Mouse (Mus musculus): ENCODE measurements at regions not wholly inside any gene's neighbourhood (a gene's known extent, or its start where the extent isn't known, plus 50 kb on each side); places are given as distances from the start of the nearest gene placed in this dataset.
A peak's percentile ranks its signal among the peaks of the same experiment; 100 is the strongest.

DNA sequence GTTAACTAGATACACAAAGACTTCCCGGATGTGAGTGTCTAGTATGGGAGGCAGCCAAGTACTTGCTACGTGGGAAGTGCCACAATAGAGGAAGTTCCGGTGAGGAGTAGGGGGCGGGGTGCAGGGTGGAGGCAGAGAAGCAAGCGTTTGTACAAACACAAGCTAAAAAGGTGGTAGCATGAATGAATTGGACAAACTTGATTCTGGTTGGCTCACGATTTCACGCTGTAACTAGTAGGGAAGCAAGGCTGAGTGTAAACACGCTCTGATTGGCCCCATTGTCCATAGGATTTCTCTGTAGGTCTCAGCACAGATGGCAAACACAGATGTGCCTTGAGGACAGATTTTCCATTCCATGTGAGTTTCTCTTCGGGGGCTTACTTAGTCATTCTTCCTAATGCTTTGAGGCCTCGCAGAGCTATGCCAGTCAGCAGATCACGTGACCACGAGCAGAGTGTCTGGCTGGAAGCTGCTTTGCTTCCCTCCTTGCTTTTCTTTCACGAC lies 76.6 kb upstream of the Ptgfr start:
- peak; percentile 80 for DNase-seq

DNA sequence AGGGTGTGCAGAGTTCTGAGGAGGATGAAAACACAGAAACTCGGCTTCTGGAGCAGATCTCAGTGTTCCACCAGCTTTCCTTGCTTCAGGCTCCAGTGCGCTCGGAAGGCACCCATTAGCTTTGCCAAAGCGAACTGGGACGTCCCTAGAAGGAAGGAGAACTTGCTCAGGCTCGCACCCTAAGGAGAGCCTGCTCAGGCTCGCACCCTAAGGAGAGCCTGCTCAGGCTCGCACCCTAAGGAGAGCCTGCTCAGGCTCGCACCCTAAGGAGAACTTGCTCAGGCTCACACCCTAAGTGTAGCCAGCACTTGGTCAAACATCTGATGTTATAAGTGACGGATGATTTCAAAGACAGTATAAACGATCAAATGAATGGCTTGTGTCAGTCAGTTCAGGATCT lies 74.9 kb upstream of the Ptgfr start:
- peak; percentile 37 for DNase-seq

DNA sequence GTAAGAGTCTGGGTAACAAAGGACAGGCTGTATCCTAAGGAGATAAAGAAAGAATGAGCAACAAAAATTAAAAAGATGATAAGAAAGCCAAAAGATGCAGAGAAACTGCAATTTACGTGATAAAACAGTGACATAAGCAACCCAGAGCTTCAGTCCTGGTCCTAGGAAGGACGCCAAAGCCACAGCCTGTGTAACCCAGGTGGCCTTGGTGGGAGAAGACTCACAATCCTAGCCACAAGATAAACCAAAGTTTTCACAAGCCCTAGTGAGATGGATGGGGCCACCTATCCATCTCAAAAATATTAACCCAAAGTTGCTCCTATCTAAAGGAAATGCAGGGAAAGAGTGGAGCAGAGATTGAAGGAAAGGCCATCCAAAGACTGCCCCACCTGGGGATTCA lies 73.4 kb upstream of the Ptgfr start:
- no peak for DNase-seq

DNA sequence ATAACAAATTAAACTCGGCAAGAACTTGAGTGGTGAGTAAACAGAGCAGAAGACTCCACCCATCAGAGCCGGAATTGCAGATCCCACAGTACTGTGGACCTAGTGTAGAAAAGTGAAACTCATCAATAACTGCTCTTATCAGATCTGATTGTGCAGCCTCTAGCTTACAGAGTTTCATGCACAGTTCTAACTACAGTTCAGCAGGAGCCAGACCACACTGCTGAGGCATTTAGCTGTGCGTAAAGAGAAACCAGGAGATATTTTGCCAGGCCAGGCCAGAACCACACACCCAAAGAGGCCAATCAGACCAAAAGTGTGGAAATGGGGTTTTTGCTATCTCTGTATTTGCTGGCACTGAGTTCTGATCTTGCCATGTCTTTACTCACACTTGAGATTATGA lies 71.9 kb upstream of the Ptgfr start:
- DNase-seq: no peak

DNA sequence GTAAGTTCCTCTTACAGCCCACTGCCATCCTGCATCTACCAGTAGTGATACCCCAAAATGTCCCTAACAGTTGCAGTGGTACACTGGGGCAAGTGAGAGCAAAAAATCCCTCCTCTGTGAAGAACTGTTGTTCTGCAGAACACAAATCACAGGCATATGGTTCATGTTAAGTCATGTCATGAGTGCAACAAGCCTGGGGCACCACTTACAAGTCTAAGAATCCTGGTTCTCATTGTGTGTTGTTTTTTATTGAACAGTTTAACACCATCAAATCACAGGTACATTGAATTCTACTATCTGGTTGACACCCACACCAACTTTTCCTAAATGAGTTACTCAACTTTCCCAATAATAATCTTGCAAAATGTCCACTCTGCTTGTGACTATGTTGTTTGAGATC lies 71.5 kb upstream of the Ptgfr start:
- no peak for DNase-seq

DNA sequence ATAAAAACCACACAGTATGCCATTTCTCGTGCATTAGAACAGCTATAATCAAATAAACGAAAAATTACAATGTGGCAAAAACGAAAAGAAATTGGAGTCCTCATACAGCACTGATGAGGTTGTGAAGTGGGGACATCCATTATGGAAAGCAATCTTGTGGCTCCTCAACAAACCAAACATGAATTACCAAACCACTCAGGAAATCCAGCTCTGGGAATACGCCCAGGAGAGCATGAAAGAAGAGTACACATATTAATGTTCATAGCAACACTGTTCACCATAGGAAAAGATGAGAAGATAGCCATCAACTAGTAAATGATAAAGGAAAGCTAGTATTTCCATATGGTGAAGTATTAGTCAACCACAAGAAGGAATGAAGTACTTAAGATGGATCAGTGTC lies 68.3 kb upstream of the Ptgfr start:
- DNase-seq: no peak

DNA sequence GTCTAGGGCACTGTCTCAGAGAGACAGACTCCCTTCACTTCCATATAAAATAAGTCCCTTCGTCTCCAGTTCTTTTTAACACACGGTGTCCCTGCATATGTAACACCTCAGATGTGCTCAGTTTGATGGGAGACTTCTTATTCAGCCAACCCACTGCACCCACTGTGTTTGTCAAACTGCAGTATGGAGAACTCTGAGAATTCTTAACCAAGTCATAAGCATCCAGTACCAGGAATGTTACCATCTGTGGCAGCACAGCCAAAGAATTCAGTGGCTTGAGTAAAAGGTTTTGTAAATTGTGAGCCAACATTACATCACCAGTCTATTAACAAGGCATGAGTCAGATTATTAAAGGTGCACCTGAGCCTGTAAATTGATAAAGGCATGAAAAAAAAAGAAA lies 65.7 kb upstream of the Ptgfr start:
- no peak for DNase-seq

DNA sequence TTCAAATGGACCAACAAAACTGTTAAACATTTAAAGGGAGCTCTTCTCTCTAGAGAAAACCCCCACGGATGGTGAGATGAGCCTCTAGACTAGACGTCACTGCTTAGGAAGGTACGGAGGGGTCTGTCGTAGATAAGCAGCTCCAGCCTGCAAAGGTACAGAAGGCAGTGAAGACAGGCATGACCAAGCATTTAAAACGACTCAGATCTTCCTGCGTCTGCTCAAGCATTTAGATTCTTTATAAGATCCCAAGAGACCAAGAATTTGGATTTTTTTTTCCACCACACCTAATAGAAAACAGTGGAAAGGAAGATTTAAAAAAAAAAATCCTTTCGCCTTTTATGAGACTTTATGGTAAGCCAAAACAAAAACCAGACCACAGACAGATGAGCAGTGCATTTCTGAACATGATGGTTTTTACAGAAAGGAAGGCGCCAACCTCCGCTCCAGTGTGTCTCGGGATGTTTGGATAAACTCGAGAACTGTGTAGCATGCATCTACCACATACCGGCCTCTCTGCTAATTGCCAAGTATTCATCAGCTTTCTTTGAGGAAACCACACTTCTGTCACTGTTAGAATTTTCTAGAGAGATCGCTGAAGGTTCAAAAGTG lies 64.9 kb upstream of the Ptgfr start:
- DNase-seq: no peak

DNA sequence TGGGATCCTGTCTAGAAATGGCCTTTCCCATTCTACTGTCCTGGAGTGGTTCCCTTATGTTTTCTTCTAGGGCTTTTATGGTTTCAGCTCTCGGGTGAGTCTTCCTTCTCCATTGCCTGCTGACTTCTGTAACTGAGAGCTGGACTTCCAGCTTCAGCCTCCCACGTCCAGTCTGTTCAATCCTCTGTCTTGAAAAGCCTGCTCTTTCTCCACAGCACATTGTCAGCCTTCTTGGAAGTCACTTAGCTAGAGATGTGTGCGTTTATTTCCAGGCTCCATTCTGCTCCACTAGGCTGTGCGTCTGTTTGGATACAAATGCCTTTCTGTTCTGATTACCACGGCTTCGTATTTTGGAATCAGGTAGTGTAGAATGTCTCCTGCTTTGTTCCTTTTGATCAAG lies 62.2 kb upstream of the Ptgfr start:
- DNase-seq: no peak

DNA sequence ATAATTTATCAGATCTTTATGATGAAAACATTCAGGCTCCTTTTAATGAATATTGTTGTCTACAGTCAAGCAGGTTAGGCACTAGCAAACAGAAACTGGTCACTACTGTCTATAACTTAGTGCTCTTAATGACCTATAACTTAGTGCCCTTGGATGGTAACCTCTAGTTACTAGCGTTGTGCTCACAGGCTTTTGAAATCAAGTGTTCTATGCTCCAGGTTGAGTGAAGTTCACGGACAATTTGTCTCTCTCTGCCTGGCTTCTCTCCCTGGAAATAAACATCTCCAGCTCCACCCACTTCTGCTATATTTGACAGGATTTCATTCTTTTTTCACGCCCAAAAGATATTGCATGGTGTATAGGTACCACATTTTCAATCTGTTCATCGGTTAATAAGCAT lies 61.7 kb upstream of the Ptgfr start:
- no peak for DNase-seq

DNA sequence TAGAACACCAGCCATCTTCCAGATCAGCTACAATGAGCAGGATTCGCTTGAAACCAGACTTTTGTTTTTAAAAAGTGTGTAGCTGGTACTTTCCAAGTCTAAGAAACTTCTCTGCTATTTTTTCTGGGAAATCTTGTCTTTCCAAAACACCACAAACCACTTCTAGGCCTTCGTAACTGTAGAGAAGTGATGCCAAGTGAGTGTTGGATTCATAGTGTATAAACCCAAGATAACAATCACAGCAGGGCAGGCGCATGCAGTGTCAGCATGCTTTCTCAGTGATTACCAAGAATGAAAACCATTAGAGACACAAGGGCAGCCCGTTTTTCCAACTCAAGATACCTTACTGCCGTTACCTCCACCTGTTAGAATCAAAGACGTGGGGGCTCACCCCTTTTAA lies 58.9 kb upstream of the Ptgfr start:
- DNase-seq: no peak

DNA sequence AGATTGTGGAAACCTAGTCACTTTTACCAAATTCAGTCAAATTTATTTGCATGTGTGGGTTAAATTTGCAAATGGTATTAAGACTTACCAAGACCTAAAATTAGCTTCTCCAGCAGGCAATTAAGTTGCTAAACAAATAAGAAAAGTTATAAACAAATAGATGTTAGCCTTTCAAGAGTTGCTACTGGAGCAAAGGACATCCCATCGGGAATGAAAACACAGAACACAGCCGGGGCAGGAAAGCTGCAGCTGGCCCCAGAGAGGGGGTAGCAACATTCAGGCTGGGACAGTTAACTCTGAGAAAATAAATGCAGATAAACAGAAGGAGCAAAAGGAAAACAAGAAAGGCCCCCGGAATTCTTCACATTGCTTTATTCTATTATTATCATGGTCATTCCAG lies 57.3 kb upstream of the Ptgfr start:
- no peak for DNase-seq

DNA sequence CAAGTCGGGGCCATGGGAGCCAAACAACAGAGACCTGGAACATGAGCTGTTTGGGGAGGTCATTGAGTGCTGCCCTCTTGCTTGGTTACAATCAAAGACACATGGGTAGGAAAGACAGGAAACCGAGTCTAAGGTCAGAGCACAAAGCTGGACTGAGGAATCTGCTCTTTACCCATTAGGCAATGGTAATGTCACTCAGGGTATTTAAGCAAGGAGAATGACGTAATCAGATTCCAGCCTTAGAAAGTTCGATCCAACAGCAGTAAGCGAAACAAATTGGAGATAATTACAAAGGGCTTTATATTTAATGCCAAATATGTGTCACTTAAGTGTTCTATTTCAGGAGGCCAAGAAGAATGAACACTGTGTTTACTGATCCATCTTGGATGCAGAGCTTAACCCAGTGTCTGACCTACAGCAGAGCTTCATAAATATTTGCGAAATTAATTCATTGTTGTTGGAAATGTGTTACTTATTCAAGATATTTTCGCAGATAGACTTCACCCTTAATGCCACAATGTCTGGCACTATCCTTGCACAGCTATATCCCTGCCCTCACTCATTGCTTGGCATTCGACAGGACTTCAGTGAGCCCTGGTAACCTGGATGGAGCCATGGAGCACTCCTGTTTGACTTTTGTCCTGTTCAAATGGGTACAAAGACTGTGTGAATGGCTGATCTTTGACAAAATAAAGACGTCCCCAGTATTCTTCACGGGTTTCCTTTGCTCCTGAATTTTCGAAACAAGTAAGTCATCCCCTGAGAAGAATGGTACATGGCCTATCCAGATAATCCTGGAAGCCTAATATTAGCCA lies 56.2 kb upstream of the Ptgfr start:
- DNase-seq: peak; percentile 27

DNA sequence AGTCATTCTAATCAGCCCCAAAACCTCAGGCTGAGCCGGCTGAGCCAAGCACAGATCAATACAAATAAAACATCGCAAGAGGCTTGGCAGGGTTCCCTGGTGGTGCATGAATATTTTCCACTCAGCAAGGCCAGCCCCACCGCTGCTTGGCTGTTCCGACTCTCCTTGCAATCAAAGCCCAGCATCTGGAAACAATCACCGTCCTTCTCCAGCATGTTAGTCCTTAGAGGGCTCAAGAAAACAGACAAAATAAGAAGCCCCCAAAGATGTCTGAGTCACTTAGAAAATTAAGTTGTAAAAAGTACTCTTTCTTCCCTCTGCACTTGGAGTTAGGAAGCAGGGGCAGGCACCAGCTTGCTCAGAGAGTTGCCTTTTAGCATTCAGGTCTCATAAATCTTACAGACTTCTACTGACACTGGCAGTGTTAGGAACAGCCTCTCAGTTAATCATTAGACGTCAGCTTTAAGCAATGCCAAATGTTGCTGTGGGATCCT lies 54.4 kb upstream of the Ptgfr start:
- peak; percentile 83 for DNase-seq

DNA sequence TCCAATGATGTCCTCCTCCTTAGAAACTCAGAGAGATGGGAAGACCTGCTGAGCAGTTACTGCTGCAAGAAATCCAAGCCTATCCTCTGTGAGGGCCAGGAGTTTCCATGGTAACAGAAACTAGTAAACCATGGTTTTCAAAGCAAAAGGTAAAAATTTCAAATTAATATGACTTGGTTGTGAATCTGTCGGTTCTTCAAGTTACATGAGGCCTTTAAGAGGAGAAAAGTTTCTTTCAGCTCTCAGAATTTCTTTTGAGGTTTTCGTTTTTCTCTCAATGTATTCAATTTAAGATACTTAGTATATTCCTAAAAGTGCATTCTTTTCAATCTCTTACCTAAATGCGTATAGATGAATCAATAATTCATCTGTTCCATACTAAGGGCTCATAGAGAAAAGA lies 53.9 kb upstream of the Ptgfr start:
- no peak for DNase-seq

DNA sequence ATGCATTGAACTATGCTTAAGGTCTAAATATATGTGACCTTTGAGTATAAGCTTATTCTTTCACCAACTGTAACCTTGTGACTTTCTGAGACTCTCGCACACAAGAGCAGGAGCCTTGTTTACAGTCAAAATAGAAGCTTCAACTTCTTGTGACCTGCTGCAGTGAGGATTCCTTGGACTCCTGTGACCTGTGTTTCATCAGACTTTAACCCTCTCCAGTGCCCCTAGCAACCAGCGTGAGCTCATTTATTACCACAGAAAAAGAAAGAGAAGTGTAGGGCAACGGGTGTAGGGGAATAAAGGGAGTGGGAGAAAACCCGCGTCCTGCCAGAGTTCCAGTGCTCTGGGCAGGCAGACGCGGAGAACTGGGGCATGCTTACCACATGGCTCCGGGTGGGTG lies 52.3 kb upstream of the Ptgfr start:
- DNase-seq: no peak
